Mouse (Mus musculus) mesoderm, embryonic 11.5 days (tissue): Measurements from ENCODE around the gene Wscd1.

Experiments
- DNase-seq: peaks from one replicate; pipeline ENCODE4 v3.0.0-alpha.2; 2012; ENCODE audit warnings: low read depth, low spot score

Wscd1 gene

GRCm38 (mm10) chr11:71749671-71750070, at the start of gene Wscd1:
Wscd1 (plus strand) TSS chr11:71749920.
- peak; percentile 61 for DNase-seq

- no peak for DNase-seq
These were observed 21.7 kb upstream of the Wscd1 start for GRCm38 (mm10) chr11:71728066-71728465.

GRCm38 (mm10) chr11:71729287-71729686, 20.4 kb upstream of the Wscd1 start:
- no peak for DNase-seq

GRCm38 (mm10) chr11:71733771-71734170, 15.9 kb upstream of the Wscd1 start:
- DNase-seq = no peak

- DNase-seq = no peak
These were observed 12.6 kb upstream of the Wscd1 start for GRCm38 (mm10) chr11:71737106-71737505.

GRCm38 (mm10) chr11:71738501-71739045, 11.1 kb upstream of the Wscd1 start:
- no peak for DNase-seq

GRCm38 (mm10) chr11:71745875-71746274, 3.8 kb upstream of the Wscd1 start:
- DNase-seq = no peak

GRCm38 (mm10) chr11:71747719-71748118, 2.0 kb upstream of the Wscd1 start:
- DNase-seq = no peak

GRCm38 (mm10) chr11:71750534-71751173, 934 bp downstream of the Wscd1 start:
- peak; percentile 61 for DNase-seq

GRCm38 (mm10) chr11:71751174-71751611, 1.5 kb downstream of the Wscd1 start:
- no peak for DNase-seq

- DNase-seq = no peak
These were observed 2.0 kb downstream of the Wscd1 start for GRCm38 (mm10) chr11:71751689-71752088.

GRCm38 (mm10) chr11:71752626-71753025, 2.9 kb downstream of the Wscd1 start:
- no peak for DNase-seq

- no peak for DNase-seq
These were observed 5.4 kb downstream of the Wscd1 start for GRCm38 (mm10) chr11:71755115-71755514.

GRCm38 (mm10) chr11:71756325-71756724, 6.6 kb downstream of the Wscd1 start:
- no peak for DNase-seq

- DNase-seq = peak; percentile 81
These were observed 8.7 kb downstream of the Wscd1 start for GRCm38 (mm10) chr11:71758211-71759110.

- no peak for DNase-seq
These were observed 11.3 kb downstream of the Wscd1 start for GRCm38 (mm10) chr11:71760991-71761390.

GRCm38 (mm10) chr11:71763154-71763553, 13.4 kb downstream of the Wscd1 start:
- DNase-seq = peak; percentile 51

GRCm38 (mm10) chr11:71763651-71764275, 14.0 kb downstream of the Wscd1 start:
- no peak for DNase-seq

GRCm38 (mm10) chr11:71764743-71765142, 15.0 kb downstream of the Wscd1 start:
- no peak for DNase-seq

GRCm38 (mm10) chr11:71765335-71765734, 15.6 kb downstream of the Wscd1 start:
- DNase-seq = no peak

GRCm38 (mm10) chr11:71766380-71766779, 16.7 kb downstream of the Wscd1 start:
- DNase-seq = no peak

GRCm38 (mm10) chr11:71767726-71768125, 18.0 kb downstream of the Wscd1 start:
- no peak for DNase-seq
